Mouse (Mus musculus) urinary bladder, postnatal 25 days (tissue): ENCODE measurements around the gene Arg1.
A peak's percentile ranks its signal among the peaks of the same experiment; 100 is the strongest.

Source experiments
- DNase-seq: peaks from one replicate; pipeline ENCODE4 v3.0.0; 2022; ENCODE audit warnings: low spot score

The Arg1 gene

DNA sequence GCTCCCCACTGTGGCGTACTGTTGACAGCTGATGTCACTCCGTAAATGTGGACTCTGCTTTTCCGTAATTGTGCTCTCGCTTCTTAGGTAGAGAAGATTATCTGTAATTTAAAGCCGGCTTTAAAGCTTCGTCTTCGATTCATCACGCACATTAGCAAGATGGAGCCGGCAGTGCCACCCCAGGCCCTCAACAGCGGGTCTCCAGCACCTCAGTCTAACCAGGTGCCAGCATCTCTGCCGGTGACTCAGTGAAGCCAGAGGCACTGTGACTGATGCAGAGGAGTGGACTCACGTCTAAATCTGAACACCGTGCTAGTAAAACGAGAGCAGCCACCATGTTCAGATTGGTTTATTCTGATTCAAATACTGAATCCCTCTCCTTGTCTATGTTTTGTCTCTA lies 14.7 kb downstream of the Arg1 start:
- DNase-seq = no peak

DNA sequence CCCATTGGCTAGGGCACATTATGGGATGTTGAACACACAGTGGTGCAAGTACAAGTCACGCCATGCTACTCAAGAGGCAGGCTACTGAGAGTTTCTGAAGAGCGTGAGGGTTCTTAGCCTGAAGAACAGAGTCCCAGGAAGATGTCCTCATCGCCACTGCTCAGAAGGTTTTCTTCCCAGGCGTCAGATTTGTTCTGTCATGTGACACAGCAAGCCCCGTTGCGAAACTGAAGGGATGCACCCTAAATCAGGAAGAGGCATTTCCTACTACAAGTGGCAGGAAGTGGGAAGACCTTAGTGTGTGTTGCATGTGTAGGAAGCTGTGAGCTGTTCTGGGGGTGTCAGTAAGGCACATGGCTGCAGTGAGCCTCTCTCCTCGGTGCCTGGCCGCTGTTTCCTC lies 16.1 kb downstream of the Arg1 start:
- no peak for DNase-seq

DNA sequence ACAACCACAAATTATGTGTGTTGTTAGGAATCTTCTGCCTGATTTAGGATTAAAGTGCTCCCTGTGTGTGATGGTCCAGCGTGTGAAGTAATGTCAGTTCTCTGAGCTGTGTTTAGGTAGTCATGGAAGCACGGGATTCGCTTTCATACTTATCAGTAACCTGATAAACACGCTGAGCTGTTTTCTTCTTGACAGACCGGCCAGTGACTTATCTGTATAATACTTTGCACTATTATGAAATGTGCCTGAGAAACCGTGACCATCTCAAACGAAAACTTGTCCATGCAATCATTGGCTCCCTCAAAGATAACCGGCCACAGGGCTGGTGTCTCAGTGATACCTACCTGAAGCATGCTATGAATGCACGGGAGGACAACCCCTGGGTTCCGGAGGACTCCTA lies 21.7 kb downstream of the Arg1 start:
- DNase-seq = no peak

DNA sequence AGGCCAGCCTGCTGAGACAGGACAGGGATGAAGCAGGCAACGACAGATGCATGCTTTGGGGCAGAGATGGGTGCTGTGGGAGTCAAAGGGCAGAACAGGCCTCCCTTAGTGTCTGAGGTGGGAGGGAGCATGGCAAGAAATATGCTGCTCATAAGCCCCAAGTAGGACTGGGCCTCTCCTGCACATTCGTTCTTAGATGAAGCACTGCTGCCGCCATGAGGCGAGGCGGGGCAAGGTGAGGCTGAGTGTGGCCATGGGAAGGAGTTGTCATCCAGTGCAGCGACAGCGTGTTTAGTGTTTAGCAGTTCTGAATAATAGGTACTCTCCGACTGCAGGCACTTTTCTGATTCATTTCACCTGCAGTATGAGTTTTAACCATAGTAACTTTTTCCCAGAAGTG lies 31.4 kb downstream of the Arg1 start:
- peak; percentile 22 for DNase-seq

DNA sequence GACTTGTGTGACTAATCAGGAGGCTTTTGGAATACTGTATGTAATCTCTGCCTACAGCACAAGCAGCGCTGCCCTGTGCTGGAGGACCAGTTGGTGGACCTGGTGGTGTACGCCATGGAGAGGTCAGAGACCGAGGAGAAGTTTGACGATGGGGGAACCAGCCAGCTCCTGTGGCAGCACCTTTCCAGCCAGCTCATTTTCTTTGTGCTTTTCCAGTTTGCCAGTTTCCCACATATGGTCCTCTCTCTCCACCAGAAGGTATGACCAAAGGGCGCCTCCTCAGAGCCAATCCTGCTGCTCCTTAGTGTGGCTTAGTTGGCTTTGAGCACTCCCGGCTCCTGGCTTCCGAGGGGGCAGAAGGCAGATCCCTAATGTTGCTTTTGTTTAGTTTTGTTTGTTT lies 38.9 kb downstream of the Arg1 start:
- DNase-seq = no peak

DNA sequence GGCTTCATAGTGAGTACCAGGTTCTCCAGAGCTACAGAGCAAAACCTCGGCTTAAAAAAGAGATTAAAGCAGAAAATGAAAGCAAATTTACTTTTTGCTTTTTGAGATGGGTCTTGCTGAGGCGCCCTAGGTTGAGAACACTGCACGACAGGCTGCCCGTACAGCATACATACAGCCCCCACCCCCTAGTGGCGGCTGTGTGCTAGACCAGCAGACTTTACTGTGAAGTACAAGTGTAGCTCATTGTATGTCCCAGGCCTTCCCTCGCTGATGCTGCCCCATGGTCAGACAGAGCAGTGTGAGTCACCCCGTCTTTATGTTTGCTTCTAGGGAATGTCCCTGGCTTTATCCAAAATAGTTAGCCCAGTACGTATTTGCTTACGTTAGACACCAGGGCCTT lies 41.3 kb downstream of the Arg1 start:
- DNase-seq = no peak

DNA sequence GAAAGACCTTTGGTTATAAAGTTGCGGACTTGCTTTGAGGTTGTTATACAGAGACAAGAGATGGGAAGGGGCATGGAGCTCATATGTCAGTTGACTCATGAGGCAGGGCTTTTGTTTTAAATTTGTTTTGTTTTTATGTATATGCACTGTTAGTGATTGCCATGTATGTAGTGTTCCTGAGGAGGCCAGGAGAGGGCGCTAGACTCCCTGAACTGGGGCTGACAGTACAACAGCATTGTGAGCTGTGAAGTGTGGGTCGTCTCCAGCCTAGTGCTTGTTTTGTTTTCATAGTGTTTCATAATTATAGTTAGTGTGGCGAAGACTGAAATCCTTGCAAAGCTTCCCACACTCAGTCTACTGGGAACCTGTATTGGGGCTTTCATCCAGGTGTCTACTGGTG lies 53.7 kb downstream of the Arg1 start:
- DNase-seq = no peak

DNA sequence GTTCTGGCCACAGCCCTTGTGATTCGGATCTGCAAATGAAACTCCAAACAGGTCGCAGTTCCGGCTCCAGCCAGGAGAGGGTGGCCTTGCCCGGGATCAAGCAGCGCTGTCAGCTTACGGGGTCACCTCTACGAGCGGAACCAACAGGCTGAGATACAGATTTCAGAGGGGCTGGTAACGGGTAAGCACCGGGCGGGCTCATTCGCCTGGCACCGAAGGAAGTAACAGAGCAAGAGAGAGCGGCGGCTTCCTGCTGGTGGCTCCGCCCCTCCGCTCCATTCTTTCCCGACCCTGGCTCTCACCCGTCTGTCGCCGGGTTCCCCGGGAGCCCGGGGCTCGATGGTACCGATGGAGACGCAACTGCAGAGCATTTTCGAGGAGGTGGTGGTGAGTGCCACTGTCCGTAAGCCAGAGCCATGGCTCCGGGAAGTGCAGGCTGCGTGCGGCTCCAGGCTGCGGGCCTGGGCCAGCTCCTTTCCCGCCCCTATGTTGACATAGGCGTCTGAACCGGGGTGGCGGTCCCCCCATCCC lies 57.5 kb downstream of the Arg1 start, which contains the start of gene Med23:
TSS of gene Med23 (plus strand) at position 227 of the 531 bp plus-strand sequence.
- peak; percentile 97 for DNase-seq
